Mouse (Mus musculus) forebrain, embryonic 10.5 days (tissue): ENCODE results near the gene N4bp3. TPM values are rescaled to one million over a fixed set of nuclear protein-coding genes. Genes with fewer than 3 reads are reported as not detected.
A peak's percentile ranks its signal among the peaks of the same experiment; 100 is the strongest.
"Not testable (repeated sequence)": the region's sequence is repeated elsewhere in the genome, so short reads cannot be mapped to it uniquely, and the experiment has no call there.

ENCODE experiments used
- DNase-seq: peaks from one replicate; pipeline ENCODE4 v3.0.0-alpha.2; 2017; ENCODE audit warnings: low spot score; ENCODE audit errors: extremely low spot score
- H3K27ac ChIP-seq: fragments of 300-500 bp; sonication (generic); 2 replicates; pipeline ENCODE4 v1.5.1; 2016; ENCODE audit warnings: mild to moderate bottlenecking
- H3K27me3 ChIP-seq: fragments of 300-500 bp; sonication (generic); 2 replicates; pipeline ENCODE4 v1.6.1; 2016; ENCODE audit warnings: mild to moderate bottlenecking; ENCODE audit not compliant: poor library complexity, severe bottlenecking
- H3K36me3 ChIP-seq: fragments of 300-500 bp; sonication (generic); replicated peaks from 2 replicates; pipeline ENCODE4 v1.6.1; 2016; ENCODE audit warnings: mild to moderate bottlenecking, moderate library complexity
- H3K4me1 ChIP-seq: fragments of 300-500 bp; sonication (generic); 2 replicates; pipeline ENCODE4 v1.6.1; 2016
- H3K4me3 ChIP-seq: fragments of 300-500 bp; sonication (generic); 2 replicates; pipeline ENCODE4 v1.5.1; 2016; ENCODE audit warnings: mild to moderate bottlenecking, moderate library complexity
- H3K9me3 ChIP-seq: fragments of 300-500 bp; sonication (generic); 2 replicates; pipeline ENCODE4 v1.6.1; 2016; ENCODE audit warnings: mild to moderate bottlenecking, moderate library complexity
- WGBS: fragments of 180-500 bp; shearing (Covaris S2); methylation state at CpG from one replicate; pipeline ENCODE4 v1.1.7; 2016; 5-methylcytosine and 5-hydroxymethylcytosine counted together
- polyA plus RNA-seq: library from polyadenylated mRNA; unstranded; fragments of >200 nt; fragmentation: Nextera tagmentation; extraction: Ambion mirVana; gene quantifications from 2 replicates; pipeline ENCODE4 v1.2.1, GENCODE M21; 2016

N4bp3 gene
- polyA plus RNA-seq, 1 experiment from 2014 or later, result 21.1 TPM

DNA sequence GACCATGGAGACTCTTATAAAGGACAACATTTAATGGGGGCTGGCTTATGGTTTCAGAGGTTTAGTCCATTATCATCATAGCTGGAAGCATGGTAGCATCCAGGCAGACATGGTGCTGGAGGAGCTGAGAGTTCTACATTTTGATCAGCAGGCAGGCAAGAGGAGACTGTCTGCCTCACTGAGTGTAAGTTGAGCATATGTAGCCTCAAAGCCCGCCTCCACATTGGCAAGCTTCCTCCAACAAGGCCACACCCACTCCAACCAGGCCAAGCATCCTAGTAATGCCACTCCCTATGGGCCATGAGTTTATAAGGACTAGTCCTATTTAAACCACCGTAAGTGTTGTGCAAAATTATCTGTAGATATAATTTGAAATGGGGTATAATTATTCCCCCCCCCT lies 20.7 kb upstream of the N4bp3 start:
- H3K9me3 ChIP-seq, result no peaks in the 10 kb centered on the region
- no peak overlapping the region for H3K27ac ChIP-seq
- no peaks in the 10 kb centered on the region for H3K36me3 ChIP-seq
- H3K4me1 ChIP-seq, result no peaks in the 10 kb centered on the region
- no peaks in the 10 kb centered on the region for H3K27me3 ChIP-seq
- no peak for DNase-seq
- H3K4me3 ChIP-seq, result no peak overlapping the region
- 73% methylated on average over 2 of the region's 2 CpGs for WGBS

GRCm38 (mm10) chr11:51670846-51671245 lies 20.2 kb upstream of the N4bp3 start:
- 93% methylated on average over 7 of the region's 7 CpGs for WGBS
- Histone ChIP-seq H3K4me1 (no peaks in the 10 kb centered on the region), H3K36me3 (no peaks in the 10 kb centered on the region), H3K27ac (no peak overlapping the region), H3K27me3 (no peaks in the 10 kb centered on the region), H3K9me3 (no peaks in the 10 kb centered on the region), H3K4me3 (no peak overlapping the region)
- DNase-seq, result no peak

DNA sequence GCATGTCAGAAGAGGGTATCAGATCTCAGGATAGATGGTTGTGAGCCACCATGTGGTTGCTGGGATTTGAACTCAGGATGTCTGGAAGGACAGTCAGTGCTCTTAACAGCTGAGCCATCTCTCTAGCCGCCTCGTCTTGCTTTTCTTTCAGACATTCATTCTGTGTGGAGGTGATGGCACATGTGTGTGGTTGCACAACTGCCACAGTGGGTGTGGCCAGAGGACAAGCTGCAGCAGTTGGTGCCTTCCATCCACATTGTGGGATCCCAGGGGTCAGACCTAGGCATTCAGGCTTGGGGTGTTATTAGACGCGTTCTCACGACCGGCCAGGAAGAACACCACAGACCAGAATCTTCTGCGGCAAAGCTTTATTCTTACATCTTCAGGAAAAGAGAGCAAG lies 14.1 kb upstream of the N4bp3 start:
- DNase-seq, H3K36me3 ChIP-seq, H3K9me3 ChIP-seq, H3K27ac ChIP-seq, H3K4me3 ChIP-seq, H3K4me1 ChIP-seq, H3K27me3 ChIP-seq: not testable (repeated sequence)
- WGBS, result 95% methylated on average over 7 of the region's 7 CpGs

- H3K36me3 ChIP-seq, result no peaks in the 10 kb centered on the region
- H3K4me1 ChIP-seq, result no peaks in the 10 kb centered on the region
- 76% methylated on average over 7 of the region's 7 CpGs for WGBS
- no peak overlapping the region for H3K4me3 ChIP-seq
- no peak overlapping the region for H3K27ac ChIP-seq
- no peak for DNase-seq
- H3K27me3 ChIP-seq, result no peaks in the 10 kb centered on the region
- H3K9me3 ChIP-seq, result no peaks in the 10 kb centered on the region
Measured at GRCm38 (mm10) chr11:51662632-51663031, 12.0 kb upstream of the N4bp3 start.

GRCm38 (mm10) chr11:51661867-51662365 lies 11.3 kb upstream of the N4bp3 start:
- DNase-seq, result no peak

DNA sequence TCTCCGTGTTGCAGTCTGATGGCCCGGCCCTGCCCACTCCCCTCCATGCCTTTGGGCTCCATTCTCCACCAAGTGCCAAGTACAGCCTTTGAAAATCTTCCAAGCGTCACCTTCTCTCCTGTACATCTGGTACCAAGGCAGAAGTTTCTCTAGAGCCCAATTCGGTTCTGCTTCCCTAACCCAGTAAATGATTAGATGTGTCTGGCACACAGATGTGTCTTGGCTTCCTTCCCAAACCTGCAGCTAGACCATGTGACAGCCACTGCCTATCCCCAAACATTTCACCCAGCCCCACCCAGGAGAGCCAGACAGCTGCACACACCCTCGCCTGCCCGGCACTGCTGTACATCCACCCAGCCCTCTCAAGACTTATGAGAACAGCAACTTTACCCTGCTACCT lies 8.1 kb upstream of the N4bp3 start:
- H3K27me3 ChIP-seq, result no peaks in the 10 kb centered on the region
- 87% methylated on average over 6 of the region's 6 CpGs for WGBS
- H3K27ac ChIP-seq, result no peak overlapping the region
- no peak overlapping the region for H3K4me3 ChIP-seq
- no peak for DNase-seq
- H3K9me3 ChIP-seq, result no peaks in the 10 kb centered on the region
- H3K36me3 ChIP-seq, result no peaks in the 10 kb centered on the region
- peaks cover 5% of the 10 kb centered on the region; the same call in 1 of the 2 replicates for H3K4me1 ChIP-seq

More at GRCm38 (mm10) chr11:51661867-51662365, 11.3 kb upstream of the N4bp3 start:
- Histone ChIP-seq H3K9me3 (no peaks in the 10 kb centered on the region), H3K27ac (no peak overlapping the region), H3K4me3 (no peak overlapping the region), H3K4me1 (peaks cover 2% of the 10 kb centered on the region; the same call in 1 of the 2 replicates), H3K36me3 (no peaks in the 10 kb centered on the region), H3K27me3 (no peaks in the 10 kb centered on the region)
- 84% methylated on average over 16 of the region's 16 CpGs for WGBS

DNA sequence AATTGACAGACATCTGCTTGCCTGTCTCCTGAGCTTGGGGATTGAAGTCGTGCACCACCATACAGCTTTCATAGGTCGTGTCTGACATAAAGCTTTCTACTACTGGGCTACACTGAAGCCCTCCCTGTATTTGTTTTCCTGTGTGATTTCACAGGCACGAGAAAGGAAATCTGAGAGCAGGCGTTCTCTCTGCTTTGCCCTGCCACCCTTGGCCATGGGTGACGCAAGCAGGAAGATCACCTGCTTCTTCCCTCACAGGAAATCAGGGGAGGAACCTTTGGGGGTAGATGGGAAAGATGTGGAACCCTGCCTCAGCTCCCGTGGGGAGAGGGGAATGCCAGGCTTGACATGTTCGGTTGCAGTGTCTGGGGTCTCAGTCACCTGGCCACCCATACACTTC lies 7.6 kb upstream of the N4bp3 start:
- Histone ChIP-seq H3K36me3 (no peaks in the 10 kb centered on the region), H3K4me3 (no peak overlapping the region), H3K27me3 (no peaks in the 10 kb centered on the region), H3K9me3 (no peaks in the 10 kb centered on the region), H3K4me1 (peaks cover 5% of the 10 kb centered on the region; the same call in 1 of the 2 replicates), H3K27ac (no peak overlapping the region)
- WGBS, result 72% methylated on average over 7 of the region's 7 CpGs
- no peak for DNase-seq

DNA sequence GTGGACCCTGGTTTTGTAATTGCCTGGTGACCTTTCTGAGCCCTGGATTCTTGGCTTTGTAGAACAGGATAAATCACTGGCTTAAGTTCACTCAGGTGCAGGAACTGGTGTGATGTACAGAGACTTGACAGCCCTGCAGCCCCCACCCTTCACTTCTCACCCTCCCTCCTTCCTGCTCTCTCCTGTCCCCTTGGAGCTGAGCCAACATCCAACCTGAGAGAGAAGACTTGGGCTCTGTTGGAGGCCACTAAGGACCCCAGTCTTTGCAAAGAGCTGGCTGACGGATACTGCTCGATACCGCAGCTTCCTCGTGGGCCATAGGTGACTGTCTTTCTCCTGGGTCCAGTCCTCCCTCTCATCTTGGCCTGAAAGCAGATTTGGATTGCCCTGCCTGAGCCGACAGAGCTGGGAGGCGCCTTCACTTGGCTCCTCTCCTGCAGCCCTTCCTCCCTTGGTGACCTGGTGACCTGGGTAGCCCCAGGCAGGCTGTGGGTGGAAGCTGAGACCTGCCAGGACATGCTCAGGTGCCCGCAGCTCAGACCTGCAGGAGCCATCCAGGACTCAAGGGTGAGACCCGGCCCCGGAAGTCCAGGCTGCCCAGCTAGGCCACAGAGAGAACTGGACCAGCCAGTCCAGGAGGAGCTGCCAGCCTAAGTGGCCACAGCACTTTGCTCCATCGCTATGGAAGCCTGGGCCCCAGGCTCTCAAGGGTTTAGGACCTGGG lies 6.3 kb upstream of the N4bp3 start:
- no peak for DNase-seq
- H3K27ac ChIP-seq, result no peak overlapping the region
- no peaks in the 10 kb centered on the region for H3K9me3 ChIP-seq
- no peaks in the 10 kb centered on the region for H3K36me3 ChIP-seq
- peaks cover 5% of the 10 kb centered on the region; the same call in 1 of the 2 replicates for H3K4me1 ChIP-seq
- 88% methylated on average over 10 of the region's 10 CpGs for WGBS
- H3K27me3 ChIP-seq, result peaks cover 2% of the 10 kb centered on the region
- H3K4me3 ChIP-seq, result no peak overlapping the region

DNA sequence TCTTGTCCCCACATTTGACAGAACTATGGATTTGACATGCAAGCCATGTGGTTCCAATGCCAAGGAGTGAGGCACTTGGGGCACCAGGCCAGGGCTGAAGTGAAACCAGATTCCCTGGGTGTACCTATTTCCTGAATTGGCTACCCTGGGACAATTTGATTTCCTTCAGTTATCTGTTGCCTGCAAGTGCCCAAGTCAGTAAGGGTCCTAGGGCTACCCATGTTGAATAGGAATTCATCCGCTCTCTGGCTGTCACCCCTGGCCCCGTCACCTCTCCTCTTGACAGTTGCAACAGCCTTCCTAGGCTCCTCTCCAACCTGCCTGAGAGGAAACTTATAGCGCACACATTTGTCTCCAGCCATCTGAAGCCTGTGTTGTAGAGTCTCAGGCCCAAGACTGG lies 4.2 kb upstream of the N4bp3 start:
- WGBS, result 95% methylated on average over 3 of the region's 3 CpGs
- H3K27ac ChIP-seq, result no peak overlapping the region
- H3K4me3 ChIP-seq, result no peak overlapping the region
- no peaks in the 10 kb centered on the region for H3K9me3 ChIP-seq
- no peak for DNase-seq
- peaks cover 21% of the 10 kb centered on the region for H3K4me1 ChIP-seq
- no peaks in the 10 kb centered on the region for H3K36me3 ChIP-seq
- H3K27me3 ChIP-seq, result peaks cover 22% of the 10 kb centered on the region

- Histone ChIP-seq H3K4me3 (no peak overlapping the region), H3K36me3 (no peaks in the 10 kb centered on the region), H3K9me3 (no peaks in the 10 kb centered on the region), H3K4me1 (peaks cover 33% of the 10 kb centered on the region), H3K27ac (no peak overlapping the region), H3K27me3 (peaks cover 32% of the 10 kb centered on the region)
- WGBS, result 92% methylated on average over 6 of the region's 6 CpGs
- no peak for DNase-seq
Measured at GRCm38 (mm10) chr11:51653736-51654135, 3.1 kb upstream of the N4bp3 start.

DNA sequence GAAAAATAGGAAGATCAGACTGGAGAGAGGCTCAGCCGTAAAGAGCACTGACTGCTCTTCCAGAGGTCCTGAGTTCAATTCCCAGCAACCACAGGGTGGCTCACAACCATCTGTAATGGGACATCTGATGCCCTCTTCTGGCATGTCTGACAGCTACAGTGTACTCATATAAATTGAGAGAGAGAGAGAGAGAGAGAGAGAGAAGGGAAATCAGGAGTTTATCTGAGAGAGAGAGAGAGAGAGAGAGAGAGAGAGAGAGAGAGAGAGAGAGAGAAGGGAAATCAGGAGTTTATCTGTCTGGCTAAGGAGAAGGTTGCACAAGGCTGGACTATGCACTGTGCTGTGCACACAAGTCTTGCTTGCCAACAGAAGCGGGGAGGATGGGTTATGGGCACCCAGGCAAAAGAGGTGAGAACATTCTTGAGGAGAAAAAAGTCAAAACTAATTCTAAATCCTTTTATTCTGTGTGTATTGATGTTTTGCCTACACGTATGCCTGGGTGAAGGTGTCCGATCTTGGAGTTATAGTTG lies 2.3 kb upstream of the N4bp3 start:
- Histone ChIP-seq H3K9me3 (no peaks in the 10 kb centered on the region), H3K27ac (no peak overlapping the region), H3K4me3 (no peak overlapping the region), H3K27me3 (peaks cover 32% of the 10 kb centered on the region), H3K4me1 (peaks cover 41% of the 10 kb centered on the region), H3K36me3 (no peaks in the 10 kb centered on the region)
- no peak for DNase-seq
- WGBS, result 94% methylated on average over 4 of the region's 4 CpGs

GRCm38 (mm10) chr11:51650261-51650660 lies 381 bp downstream of the N4bp3 start:
- peaks cover 55% of the 10 kb centered on the region for H3K4me1 ChIP-seq
- H3K9me3 ChIP-seq, result no peaks in the 10 kb centered on the region
- no peak for DNase-seq
- H3K27me3 ChIP-seq, result peaks cover 32% of the 10 kb centered on the region
- peaks cover 7% of the 10 kb centered on the region for H3K36me3 ChIP-seq
- whole genome bisulfite sequencing, result under 1% methylated on average over 28 of the region's 30 CpGs
- H3K27ac ChIP-seq, result peak overlapping the region; percentile 87
- peak overlapping the region; percentile 78 for H3K4me3 ChIP-seq

DNA sequence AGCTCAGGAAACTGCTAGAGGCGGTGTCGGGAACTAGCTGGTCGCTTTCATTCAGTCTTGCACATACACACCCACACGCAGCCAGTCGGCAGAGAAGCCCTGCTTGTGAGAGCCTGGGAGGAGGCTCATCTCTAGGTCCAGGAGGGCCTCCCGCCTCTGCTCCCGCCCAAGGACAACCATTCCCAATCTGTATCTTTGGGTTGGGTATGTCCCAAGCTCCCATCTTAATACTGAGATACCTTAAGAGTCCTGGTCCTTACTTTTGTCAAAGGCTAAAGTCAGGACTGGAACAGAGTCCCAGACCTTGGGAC lies 798 bp downstream of the N4bp3 start:
- Histone ChIP-seq H3K27ac (peak overlapping the region; percentile 87), H3K4me1 (peaks cover 57% of the 10 kb centered on the region), H3K9me3 (no peaks in the 10 kb centered on the region), H3K4me3 (peak overlapping the region; percentile 78), H3K27me3 (peaks cover 32% of the 10 kb centered on the region), H3K36me3 (peaks cover 11% of the 10 kb centered on the region)
- no peak for DNase-seq
- 2% methylated on average over 7 of the region's 7 CpGs for WGBS
